Mouse (Mus musculus) cerebellum, postnatal 10 days (tissue): Measurements from ENCODE around the gene Foxp1.
A peak's percentile ranks its signal among the peaks of the same experiment; 100 is the strongest.

Experiments
- DNase-seq, 2 experiments: peaks; one replicate each; pipeline ENCODE4 v3.0.0; 2021; ENCODE audit warnings: mixed read lengths in 2 of 2

The Foxp1 gene

GRCm38 (mm10) chr6:99277251-99277650, 245.3 kb downstream of the Foxp1 start:
- DNase-seq, result peak; percentile 58 to 69

DNA sequence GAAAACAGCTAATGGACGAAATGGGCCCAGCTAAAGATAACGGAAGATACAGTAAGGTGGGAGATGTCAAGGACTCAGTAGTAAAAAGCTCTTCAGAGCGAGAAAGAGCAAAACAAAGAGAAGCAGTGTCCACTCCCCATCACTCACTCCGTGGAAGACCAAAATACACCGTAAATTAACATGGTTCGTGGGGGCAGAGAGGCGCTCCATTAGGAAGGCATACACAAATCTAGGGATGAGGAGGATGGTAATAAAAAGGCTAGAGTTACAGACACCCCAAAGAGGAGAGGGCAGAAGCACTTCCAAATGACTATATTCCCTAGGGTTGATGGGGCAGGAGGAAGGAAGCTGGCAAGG, 246.2 kb downstream of the Foxp1 start:
- DNase-seq, result no peak

DNA sequence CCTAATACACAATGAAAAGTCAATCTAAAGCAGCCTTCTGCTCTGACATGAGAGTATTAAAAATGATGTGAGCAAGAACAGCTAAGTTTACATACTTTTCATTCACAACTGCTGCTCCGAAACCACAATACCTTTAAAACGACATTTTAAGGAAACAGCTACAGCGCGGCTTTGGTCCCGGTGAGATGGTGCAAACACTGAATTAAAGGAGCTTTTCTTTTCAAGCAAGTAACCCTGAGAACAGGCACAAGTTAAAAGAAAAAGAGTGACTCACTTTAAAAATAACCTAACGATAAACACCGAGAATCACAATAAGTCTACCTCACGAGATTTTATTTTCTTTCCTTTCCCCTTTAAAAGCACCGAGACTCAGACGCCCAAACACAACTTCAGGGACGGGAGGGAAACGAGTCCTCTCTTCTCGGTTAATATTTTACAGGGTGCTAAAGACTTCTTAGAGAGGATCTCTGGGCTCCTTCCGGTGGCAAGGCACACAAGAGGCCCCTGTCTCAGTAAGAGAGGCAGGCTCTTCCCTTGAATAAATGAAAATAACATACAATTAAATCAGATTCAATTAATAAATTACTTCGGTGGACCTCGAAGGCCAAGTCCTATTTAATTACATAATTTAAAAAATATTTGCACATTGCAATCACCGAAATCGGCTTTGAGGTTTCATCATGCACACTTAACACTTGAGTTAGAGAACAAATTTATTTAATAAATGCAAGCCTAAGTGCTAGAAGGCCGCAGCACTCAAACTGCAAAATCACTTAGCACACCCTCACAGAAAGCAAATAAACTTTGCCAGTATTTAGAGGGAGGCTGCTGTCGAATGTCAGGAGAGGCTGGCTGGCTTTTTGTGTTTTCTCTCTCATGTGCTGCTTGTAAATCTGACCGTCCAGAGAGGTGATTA, 246.9 kb downstream of the Foxp1 start:
- no peak for DNase-seq

DNA sequence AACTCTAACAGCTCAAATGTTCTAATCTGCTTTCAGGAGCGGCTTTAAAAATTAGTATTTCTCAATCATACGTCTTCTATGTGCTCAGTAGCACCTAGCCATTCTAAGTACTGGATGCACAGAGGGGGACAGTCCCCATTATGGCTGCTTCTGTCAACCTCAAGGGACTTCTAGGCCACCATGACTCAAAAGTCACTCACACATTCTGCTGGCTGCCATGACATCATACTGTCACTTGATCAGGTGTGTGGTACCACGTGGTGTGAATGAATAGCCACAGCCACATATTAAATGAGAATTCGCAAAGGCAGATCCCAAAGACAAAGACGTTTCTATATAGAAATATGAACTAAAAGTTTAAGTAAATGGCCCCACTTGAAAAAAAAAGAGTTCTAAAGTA, 247.9 kb downstream of the Foxp1 start:
- DNase-seq, result no peak

DNA sequence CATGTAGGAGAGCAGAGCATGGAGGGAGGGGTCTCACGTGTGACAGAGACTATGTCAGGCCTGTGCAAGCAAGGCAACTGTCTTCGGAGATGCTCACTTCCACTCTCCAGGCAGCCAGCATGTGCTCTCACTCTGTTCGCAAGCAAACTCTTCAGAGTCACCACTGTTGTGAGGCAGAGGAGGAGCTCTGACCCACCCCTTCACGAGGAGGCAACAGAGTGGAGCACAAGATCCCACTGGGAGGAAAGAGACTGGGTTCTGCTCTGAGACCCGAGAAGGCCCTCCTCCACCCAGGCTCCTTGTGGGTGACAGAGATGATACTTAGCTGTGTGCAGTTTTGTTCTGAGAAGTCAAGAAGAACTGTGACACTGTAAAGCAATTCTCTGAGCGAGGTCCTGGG, 248.3 kb downstream of the Foxp1 start:
- DNase-seq, result no peak

DNA sequence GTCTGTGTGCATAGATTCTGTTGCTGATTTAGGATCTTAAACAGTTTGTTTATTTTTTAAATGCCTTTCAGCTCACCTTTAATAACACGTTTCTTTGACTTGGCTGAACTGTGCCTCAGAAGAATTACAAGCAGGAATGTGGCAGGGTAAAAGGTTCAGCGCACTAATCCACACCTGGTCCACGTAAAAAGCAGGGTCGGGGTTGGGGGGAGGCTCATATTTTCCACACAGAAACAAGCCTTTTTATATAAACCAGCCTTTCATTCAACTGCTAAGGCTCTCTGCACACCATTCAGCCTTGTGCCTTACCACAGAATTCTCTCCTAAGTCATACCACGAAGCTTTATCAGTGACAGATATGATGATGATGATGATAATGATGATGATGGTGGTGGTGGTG, 249.3 kb downstream of the Foxp1 start:
- DNase-seq, result no peak

GRCm38 (mm10) chr6:99272174-99272573, 250.3 kb downstream of the Foxp1 start:
- DNase-seq, result no peak

DNA sequence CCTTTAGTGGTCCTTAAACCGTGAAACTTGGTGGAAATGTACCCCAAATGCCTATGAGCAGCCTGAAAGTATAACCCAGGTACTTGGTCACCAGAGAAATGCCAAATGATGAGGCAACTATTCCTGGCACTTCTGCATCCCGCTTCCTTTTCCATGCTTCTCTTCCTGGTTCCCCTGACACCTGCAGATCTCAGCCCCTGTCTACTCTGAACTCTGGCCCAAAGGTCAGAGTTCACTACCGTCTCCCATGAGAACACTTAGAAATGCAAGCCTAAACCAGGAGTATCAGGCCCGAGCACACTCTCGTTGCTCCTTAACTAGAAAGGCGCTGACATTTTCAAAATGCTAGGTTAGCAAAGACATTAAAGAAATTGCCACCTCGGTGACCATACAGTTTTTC, 250.8 kb downstream of the Foxp1 start:
- DNase-seq, result no peak

DNA sequence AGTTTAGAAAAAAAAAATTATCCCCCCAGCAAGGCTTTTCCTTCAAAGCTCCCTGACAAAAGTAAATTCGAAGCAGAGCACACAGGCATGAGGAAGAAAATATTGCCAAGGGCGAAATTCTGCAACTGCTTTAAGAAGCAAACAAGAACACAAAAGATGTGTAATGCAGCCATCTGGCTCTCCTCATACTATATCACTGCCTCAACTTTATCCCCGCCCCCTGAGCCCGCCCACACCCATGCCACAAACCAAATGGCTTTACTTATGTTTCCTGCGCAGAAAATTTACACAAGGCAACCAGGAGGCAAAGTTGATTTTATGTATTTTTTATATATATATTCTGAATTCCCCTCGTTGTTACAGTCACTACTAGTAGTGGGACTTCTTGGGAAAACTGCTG, 252.6 kb downstream of the Foxp1 start:
- no peak for DNase-seq

- peak; percentile 58 to 59 for DNase-seq
Measured at GRCm38 (mm10) chr6:99268171-99269061, 254.1 kb downstream of the Foxp1 start.

DNA sequence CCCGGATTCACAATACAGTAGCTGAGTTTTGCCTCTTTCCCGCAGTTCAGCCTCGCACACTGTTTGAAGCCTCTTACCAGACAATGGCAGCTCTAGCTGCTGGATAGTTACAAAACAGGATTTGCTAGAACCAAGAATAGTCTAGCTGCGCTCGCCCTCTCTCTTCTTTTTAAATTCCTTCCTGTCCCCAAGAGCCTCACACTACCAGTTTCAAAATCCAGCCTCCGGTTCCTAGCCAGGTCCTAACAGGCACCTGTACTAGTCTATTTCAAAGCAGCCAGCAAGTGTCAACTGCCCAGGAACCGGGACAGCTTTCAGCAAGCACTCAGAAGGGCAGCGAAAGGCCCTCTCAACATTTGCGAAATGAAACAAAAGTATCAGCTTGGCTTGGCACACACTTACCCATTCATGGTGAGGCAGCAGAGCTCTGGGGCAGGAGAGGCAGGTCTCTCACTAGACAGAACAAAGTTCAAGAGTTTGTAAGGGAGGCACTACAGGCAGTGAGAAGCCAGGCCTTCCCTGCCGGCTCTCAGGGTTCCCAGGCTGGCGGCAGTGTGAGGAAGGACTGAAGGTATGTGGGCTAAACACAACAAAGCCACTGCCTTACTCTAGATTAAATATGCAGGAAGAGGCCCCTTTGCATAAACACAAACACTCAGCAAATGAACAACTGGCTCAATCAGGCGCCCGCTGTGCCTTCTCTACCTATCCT, 256.4 kb downstream of the Foxp1 start:
- no peak for DNase-seq

DNA sequence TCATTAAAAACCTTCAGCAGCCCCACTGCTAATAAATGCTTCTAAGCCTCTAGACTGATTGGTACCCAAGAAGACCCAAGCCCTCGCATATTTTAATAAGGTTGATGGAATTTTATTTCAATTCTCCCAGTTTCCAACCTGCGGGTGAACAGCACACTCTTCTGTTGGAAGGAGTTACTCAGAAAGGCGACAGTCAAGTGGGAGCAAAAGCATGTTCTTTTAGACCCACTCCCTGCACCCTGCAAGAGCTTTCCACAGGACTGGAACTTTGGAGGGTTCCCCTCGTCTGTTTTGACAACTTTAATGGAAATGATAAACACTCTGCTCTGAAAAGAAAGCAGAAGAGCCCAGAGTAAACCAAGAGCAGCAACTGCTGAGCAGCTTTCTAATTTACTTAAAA, 257.3 kb downstream of the Foxp1 start:
- no peak for DNase-seq

GRCm38 (mm10) chr6:99264192-99265093, 258.1 kb downstream of the Foxp1 start:
- no peak for DNase-seq

DNA sequence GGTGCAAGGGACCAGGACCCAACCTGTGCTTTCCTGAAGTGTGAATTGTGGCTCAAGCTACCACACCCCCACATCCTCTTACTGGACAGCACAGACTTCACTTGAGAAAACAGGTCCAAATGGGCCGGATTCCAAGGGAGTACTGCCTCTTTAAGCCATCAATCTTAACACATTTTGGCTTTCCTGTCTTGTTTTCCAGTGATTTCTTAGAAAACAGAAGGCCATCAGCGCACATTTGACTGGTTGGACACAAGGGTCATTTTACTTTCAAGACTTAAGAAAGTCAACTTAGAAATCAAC, 258.7 kb downstream of the Foxp1 start:
- DNase-seq, result peak; percentile 37 to 48

DNA sequence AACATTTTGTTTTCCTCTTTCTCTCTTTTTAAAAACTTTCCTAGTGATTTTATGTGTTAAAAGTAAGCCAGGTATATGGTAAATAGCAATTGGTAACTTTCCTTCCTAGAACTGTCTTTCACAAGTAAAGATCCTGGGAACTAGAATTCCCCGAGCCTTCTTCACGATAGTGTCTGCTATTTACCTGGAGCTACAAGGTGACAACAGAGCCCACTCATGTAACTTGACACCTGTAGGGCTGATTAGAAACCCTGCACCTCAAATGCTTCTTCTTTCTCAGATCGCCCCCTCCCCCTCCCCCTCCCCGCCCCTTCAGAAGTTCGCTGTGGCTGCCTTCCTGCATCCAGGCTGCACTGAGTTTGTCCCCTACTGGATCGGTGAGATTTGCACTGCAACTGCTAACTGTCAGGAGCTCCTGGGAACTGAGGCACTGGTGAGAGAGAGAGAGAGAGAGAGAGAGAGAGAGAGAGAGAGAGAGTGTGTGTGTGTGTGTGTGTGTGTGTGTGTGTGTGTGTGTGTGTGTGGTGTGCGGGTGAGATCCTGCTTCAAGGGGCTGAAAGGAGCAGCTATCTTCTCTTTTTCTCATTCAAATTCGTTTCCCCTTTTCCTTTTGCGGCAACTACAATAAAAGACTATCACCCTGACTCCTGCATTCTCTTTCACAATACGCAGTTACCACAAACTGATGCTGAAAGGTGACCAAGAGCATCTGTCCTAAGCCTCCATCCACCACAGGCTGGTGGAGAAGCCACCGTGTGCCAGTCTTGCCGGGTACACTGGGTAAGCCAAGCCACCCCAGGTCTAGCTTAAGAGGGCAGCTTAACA, 259.2 kb downstream of the Foxp1 start:
- no peak for DNase-seq

- DNase-seq, result no peak
Measured at GRCm38 (mm10) chr6:99261737-99262130, 260.8 kb downstream of the Foxp1 start.

- DNase-seq, result peak; percentile 27 to 31
Measured at GRCm38 (mm10) chr6:99260941-99261736, 261.4 kb downstream of the Foxp1 start.

DNA sequence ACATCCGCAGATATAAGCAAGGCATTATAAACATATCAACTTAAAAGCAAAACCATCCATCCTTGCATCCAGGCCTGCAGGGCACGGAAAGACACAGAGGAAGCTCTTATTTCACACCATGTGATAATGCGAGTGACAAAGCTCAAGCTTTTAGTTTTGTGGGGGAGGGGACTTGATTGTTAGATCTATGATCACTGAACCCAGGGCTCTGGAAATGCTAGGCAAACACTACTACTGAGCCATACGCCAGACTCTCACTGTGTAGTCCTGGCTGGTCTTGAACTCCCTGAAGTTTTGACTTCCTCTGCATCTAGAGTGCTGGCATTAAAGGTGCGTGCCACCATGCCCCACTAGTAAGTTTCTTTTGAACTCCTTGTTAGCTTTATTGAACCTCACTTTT, 264.2 kb downstream of the Foxp1 start:
- no peak for DNase-seq

DNA sequence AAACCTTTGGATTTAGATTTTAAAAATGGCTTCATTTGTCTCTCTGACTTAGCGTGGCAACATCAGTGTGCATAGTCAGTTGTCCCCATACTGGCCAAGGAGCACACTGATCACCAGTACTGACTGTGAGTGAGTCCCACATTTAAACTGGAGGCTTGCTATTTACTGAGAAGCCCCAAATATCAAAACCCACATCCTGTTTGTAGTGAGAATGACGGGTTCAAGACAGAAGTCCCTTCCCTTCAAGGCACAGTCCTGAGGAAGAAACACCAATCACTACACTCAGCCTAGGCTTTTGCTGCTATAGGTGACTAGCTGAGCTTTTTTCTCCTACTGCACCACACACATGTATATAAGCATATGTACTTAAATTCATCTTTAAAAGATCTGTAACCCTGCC, 264.8 kb downstream of the Foxp1 start:
- DNase-seq, result no peak

DNA sequence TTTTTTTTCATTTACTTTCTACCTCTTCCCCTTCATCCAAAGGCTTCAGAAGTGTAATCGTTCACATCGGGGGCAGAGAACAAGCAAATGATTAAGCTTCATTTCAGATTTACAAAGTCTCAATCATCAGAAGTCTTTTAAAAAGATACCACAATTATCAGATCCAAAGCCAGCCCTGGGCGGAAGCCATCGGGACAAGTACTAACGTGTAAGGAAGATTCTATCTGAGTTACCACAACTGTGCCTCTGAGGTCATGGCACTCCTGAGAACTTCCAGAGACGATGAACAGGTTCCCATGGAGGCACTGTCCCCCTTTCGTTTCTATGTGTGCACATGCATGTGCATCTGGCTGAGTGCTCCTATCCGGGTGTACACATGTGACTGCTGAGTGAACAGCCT, 269.2 kb downstream of the Foxp1 start:
- DNase-seq, result no peak

GRCm38 (mm10) chr6:99252816-99253215, 269.7 kb downstream of the Foxp1 start:
- DNase-seq, result no peak
